Mouse (Mus musculus): ENCODE data around the gene Naa38.

- TF ChIP-seq CTCF (IDR thresholded peaks at IDR 0.05; ENCODE audit: extremely low read depth, insufficient read depth, insufficient read length, insufficient replicate concordance) = no peak
- no peak for TF ChIP-seq POLR2A (IDR thresholded peaks at IDR 0.05; ENCODE audit: low read depth, low read length)
Observed at GRCm38 (mm10) chr11:69382478-69383105, 12.7 kb upstream of the Naa38 start.

All from spleen, adult 2 months (tissue).